Comparison of ENCODE assay signal across 33 mouse cellular contexts in genomic region chr13:109190652-109191051, GRCm38 (mm10).
"Had no signal": no experiment of that assay in that cellular context is flagged by ENCODE, and none has a peak within 500 bp of the region (broad histone marks: within the 10 kb centered on the region; RNA-seq: fewer than 3 reads in every experiment).

No protein-coding gene starts in this region.

- ATAC-seq: hindbrain, embryonic 16.5 days; hindbrain, postnatal 0 days; inflammation-experienced regulatory T-cells, adult 6 months; intestine, embryonic 15.5 days; intestine, embryonic 16.5 days; intestine, postnatal 0 days had no signal

- H3K4me1 ChIP-seq: heart, embryonic 13.5 days; heart, embryonic 15.5 days; hindbrain, embryonic 10.5 days; hindbrain, embryonic 12.5 days; hindbrain, embryonic 13.5 days; hindbrain, embryonic 15.5 days; intestine, embryonic 15.5 days; kidney, embryonic 15.5 days had no signal

- H3K27me3 ChIP-seq: heart, embryonic 13.5 days; heart, embryonic 15.5 days; hindbrain, embryonic 12.5 days; hindbrain, embryonic 13.5 days; hindbrain, embryonic 15.5 days; intestine, embryonic 15.5 days; kidney, embryonic 15.5 days had no signal

- H3K27ac ChIP-seq: heart, embryonic 13.5 days; heart, embryonic 15.5 days; hindbrain, embryonic 10.5 days; hindbrain, embryonic 12.5 days; hindbrain, embryonic 13.5 days; hindbrain, embryonic 14.5 days; hindbrain, embryonic 15.5 days; hindbrain, postnatal 0 days; intestine, embryonic 15.5 days; kidney, embryonic 15.5 days; kidney, postnatal 0 days; layer of hippocampus, adult 2 months; left cerebral cortex, adult 2 months had no signal

- H3K9me3 ChIP-seq: heart, embryonic 13.5 days; heart, embryonic 15.5 days; hindbrain, embryonic 10.5 days; hindbrain, embryonic 12.5 days; hindbrain, embryonic 13.5 days; hindbrain, embryonic 15.5 days; intestine, embryonic 15.5 days; kidney, embryonic 15.5 days had no signal

- H3K4me3 ChIP-seq: heart, embryonic 13.5 days; heart, embryonic 15.5 days; hindbrain, embryonic 10.5 days; hindbrain, embryonic 12.5 days; hindbrain, embryonic 13.5 days; hindbrain, embryonic 15.5 days; intestine, embryonic 15.5 days; kidney, embryonic 15.5 days; layer of hippocampus, adult 2 months; left cerebral cortex, adult 2 months had no signal

- H3K9ac ChIP-seq: heart, embryonic 13.5 days; heart, embryonic 15.5 days; hindbrain, embryonic 12.5 days; hindbrain, embryonic 13.5 days; hindbrain, embryonic 14.5 days; hindbrain, embryonic 15.5 days; intestine, embryonic 15.5 days; kidney, embryonic 15.5 days had no signal

- H3K36me3 ChIP-seq: heart, embryonic 13.5 days; heart, embryonic 15.5 days; hindbrain, embryonic 10.5 days; hindbrain, embryonic 12.5 days; hindbrain, embryonic 13.5 days; hindbrain, embryonic 15.5 days; intestine, embryonic 15.5 days; kidney, embryonic 15.5 days had no signal

- DNase-seq: heart, postnatal 10 days; heart, postnatal 14 days; heart, postnatal 36 days; heart, postnatal 4 days; kidney, adult 11 months; kidney, adult 18-20 months; kidney, adult 2 months; kidney, adult 8-10 months; kidney, adult 9 months; kidney, postnatal 10 days; kidney, postnatal 14 days; kidney, postnatal 25 days; kidney, postnatal 36 days; kidney, postnatal 4 days; layer of hippocampus, adult 9-11 months; layer of hippocampus, postnatal 36 days had no signal

- H3K4me2 ChIP-seq: heart, embryonic 13.5 days; heart, embryonic 15.5 days; hindbrain, embryonic 12.5 days; hindbrain, embryonic 13.5 days; hindbrain, embryonic 14.5 days; hindbrain, embryonic 15.5 days; intestine, embryonic 15.5 days; kidney, embryonic 15.5 days had no signal
